Mouse (Mus musculus) left cerebral cortex, postnatal 25 days (tissue): ENCODE measurements around the gene Vmn2r114. TPM values are rescaled to one million over a fixed set of nuclear protein-coding genes. Genes with fewer than 3 reads are reported as not detected.
"Not testable (repeated sequence)": the region's sequence is repeated elsewhere in the genome, so short reads cannot be mapped to it uniquely, and the experiment has no call there.

ENCODE experiments used
- DNase-seq, 2 experiments: peaks; one replicate each; pipeline ENCODE4 v3.0.0; 2022; ENCODE audit warnings: low spot score in 2 of 2, mixed read lengths in 1 of 2
- intact Hi-C: fragments of 180-260 bp; cut with DNase I; formaldehyde crosslinking; loops from one replicate; pipeline ENCODE4 v1.15.1; 2025
- total RNA-seq, 2 experiments: library from RNA; stranded (reverse); gene quantifications; 2 replicates each; pipeline ENCODE4 v1.2.3; 2021

The Vmn2r114 gene
- not detected for total RNA-seq

GRCm38 (mm10) chr17:23312437-23312836 lies at the start of gene Vmn2r114:
Gene Vmn2r114, minus strand, starts transcription at chr17:23312537.
- intact Hi-C loops, DNase-seq: not testable (repeated sequence)

- intact Hi-C loops, result no loop called here
- no peak for DNase-seq
Observed at GRCm38 (mm10) chr17:23351644-23352043, 39.3 kb upstream of the Vmn2r114 start.

- DNase-seq, intact Hi-C loops: not testable (repeated sequence)
Observed at GRCm38 (mm10) chr17:23343441-23343840, 31.1 kb upstream of the Vmn2r114 start, which contains the start of gene Vmn2r115. Gene Vmn2r115, plus strand, starts transcription at chr17:23343741.

- intact Hi-C loops, result no loop called here
- DNase-seq, result no peak
Observed at GRCm38 (mm10) chr17:23330657-23331056, 18.3 kb upstream of the Vmn2r114 start.

Other genes with a start within 250 kb of the Vmn2r114 start
- gene Zfp40, start 119.3 kb downstream of the Vmn2r114 start, total RNA-seq, result 10 to 100 TPM; 21.2 to 27.5 TPM
- not detected for gene Vmn2r115, start 31.2 kb upstream of the Vmn2r114 start, total RNA-seq
- gene Vmn2r116, start 72.1 kb upstream of the Vmn2r114 start, total RNA-seq, result not detected
- gene Vmn2r117, start 167.2 kb upstream of the Vmn2r114 start, total RNA-seq, result not detected